Mouse (Mus musculus) heart, embryonic 14.5 days (tissue): ENCODE measurements around the gene Dzip3. TPM values are rescaled to one million over a fixed set of nuclear protein-coding genes. Genes with fewer than 3 reads are reported as not detected.

Experiments
- ATAC-seq: fragments of 200-750 bp; cut with Nextera tagmentation; 2 replicates; pipeline ENCODE4 v1.8.0; 2017; ENCODE audit warnings: low read depth, moderate TSS enrichment; ENCODE audit not compliant: insufficient number of reproducible peaks, insufficient read depth, low FRiP score
- H3K27ac ChIP-seq, 2 experiments: fragments of 200-500 bp in 1 of 2; fragments of 300-500 bp in 1 of 2; sonication (generic) in 1 of 2; replicated peaks in 1 of 2; 2 replicates each; pipeline ENCODE4 v1.5.1; 2012 to 2014; ENCODE audit warnings: low read depth in 2 of 2, low read length in 2 of 2, control low read depth in 1 of 2, mild to moderate bottlenecking in 1 of 2, mixed read lengths in 1 of 2; ENCODE audit not compliant: control insufficient read depth in 1 of 2, insufficient read depth in 1 of 2
- H3K27me3 ChIP-seq: fragments of 300-500 bp; sonication (generic); 2 replicates; pipeline ENCODE4 v1.6.1; 2014; ENCODE audit warnings: mild to moderate bottlenecking, low read length, control low read depth; ENCODE audit not compliant: control insufficient read depth, insufficient read depth
- H3K36me3 ChIP-seq: fragments of 300-500 bp; sonication (generic); 2 replicates; pipeline ENCODE4 v1.6.1; 2014; ENCODE audit warnings: mild to moderate bottlenecking, control low read depth, low read length, mixed read lengths; ENCODE audit not compliant: control insufficient read depth, insufficient read depth
- H3K4me1 ChIP-seq, 2 experiments: fragments of 200-500 bp in 1 of 2; fragments of 300-500 bp in 1 of 2; sonication (generic) in 1 of 2; 2 replicates each; pipeline ENCODE4 v1.6.1; 2012 to 2014; ENCODE audit warnings: low read length in 2 of 2, control low read depth in 1 of 2, mixed read lengths in 1 of 2; ENCODE audit not compliant: control insufficient read depth in 2 of 2, insufficient read depth in 2 of 2
- H3K4me2 ChIP-seq: fragments of 300-500 bp; sonication (generic); 2 replicates; pipeline ENCODE4 v1.6.1; 2014; ENCODE audit warnings: mild to moderate bottlenecking, low read length
- H3K4me3 ChIP-seq, 2 experiments: fragments of 200-500 bp in 1 of 2; fragments of 300-500 bp in 1 of 2; sonication (generic) in 1 of 2; 2 replicates each; pipeline ENCODE4 v1.5.1; 2012 to 2014; ENCODE audit warnings: low read length in 2 of 2, mild to moderate bottlenecking in 2 of 2, control low read depth in 1 of 2, low read depth in 1 of 2, moderate library complexity in 1 of 2; ENCODE audit not compliant: control insufficient read depth in 1 of 2, insufficient read depth in 1 of 2
- H3K9ac ChIP-seq: fragments of 300-500 bp; sonication (generic); 2 replicates; pipeline ENCODE4 v1.6.1; 2014; ENCODE audit warnings: mild to moderate bottlenecking, low read length
- H3K9me3 ChIP-seq: fragments of 300-500 bp; sonication (generic); 2 replicates; pipeline ENCODE4 v1.6.1; 2016; ENCODE audit warnings: low read length, control low read depth; ENCODE audit not compliant: control insufficient read depth
- WGBS: fragments of 180-500 bp; shearing (Covaris S2); extraction: QIAGEN DNeasy Blood & Tissue Kit; methylation state at CpG from one replicate; pipeline ENCODE4 v1.1.7; 2014; 5-methylcytosine and 5-hydroxymethylcytosine counted together
- polyA plus RNA-seq: library from polyadenylated mRNA; unstranded; fragments of >200 nt; fragmentation: Nextera tagmentation; extraction: Ambion mirVana; gene quantifications from 2 replicates; pipeline ENCODE4 v1.2.1, GENCODE M21; 2014

Gene Dzip3
- polyA plus RNA-seq: 20.0 and 22.5 TPM in 2 replicates

GRCm38 (mm10) chr16:48993559-48994342, at the start of gene Dzip3, which contains the start of gene Cip2a:
TSS of gene Dzip3 (minus strand) at chr16:48994165.
TSS of gene Cip2a (plus strand) at chr16:48994185.
- peak within 1 kb of the TSS; percentile 78 for H3K4me2 ChIP-seq
- H3K4me1 ChIP-seq: peaks cover 2 to 16% of the 10 kb centered on the region in 2 experiments; a peak in 2 of 4 replicates
- no peaks in the 10 kb centered on the region for H3K27me3 ChIP-seq
- H3K36me3 ChIP-seq: peaks cover 10% of the 10 kb centered on the region
- WGBS: under 1% methylated on average over 74 of the region's 74 CpGs
- ATAC-seq: peak; percentile 98
- peak within 1 kb of the TSS; percentile 89 to 99 for H3K4me3 ChIP-seq
- peak within 1 kb of the TSS; percentile 99 for H3K9ac ChIP-seq
- H3K9me3 ChIP-seq: no peaks in the 10 kb centered on the region
- peak within 1 kb of the TSS; percentile 95 to 96 for H3K27ac ChIP-seq

- Histone ChIP-seq H3K4me2 (no peak overlapping the region), H3K9me3 (no peaks in the 10 kb centered on the region), H3K4me3 (no peak overlapping the region), H3K36me3 (no peaks in the 10 kb centered on the region), H3K4me1 (no peaks in the 10 kb centered on the region), H3K27me3 (no peaks in the 10 kb centered on the region), H3K9ac (no peak overlapping the region), H3K27ac (no peak overlapping the region)
- WGBS: 72% methylated on average over 3 of the region's 3 CpGs
- ATAC-seq: no peak
Measured at GRCm38 (mm10) chr16:49040554-49041221, 46.7 kb upstream of the Dzip3 start.

GRCm38 (mm10) chr16:49037771-49038170, 43.8 kb upstream of the Dzip3 start:
- H3K9me3 ChIP-seq: no peaks in the 10 kb centered on the region
- no peaks in the 10 kb centered on the region for H3K36me3 ChIP-seq
- H3K4me1 ChIP-seq: no peaks in the 10 kb centered on the region
- H3K27ac ChIP-seq: no peak overlapping the region
- H3K4me2 ChIP-seq: no peak overlapping the region
- no peak overlapping the region for H3K9ac ChIP-seq
- no peaks in the 10 kb centered on the region for H3K27me3 ChIP-seq
- no peak overlapping the region for H3K4me3 ChIP-seq
- 52% methylated on average over 4 of the region's 4 CpGs for WGBS
- ATAC-seq: no peak

GRCm38 (mm10) chr16:49035852-49036251, 41.9 kb upstream of the Dzip3 start:
- Histone ChIP-seq H3K4me3 (no peak overlapping the region), H3K27me3 (no peaks in the 10 kb centered on the region), H3K9ac (no peak overlapping the region), H3K9me3 (no peaks in the 10 kb centered on the region), H3K36me3 (no peaks in the 10 kb centered on the region), H3K27ac (no peak overlapping the region), H3K4me1 (no peaks in the 10 kb centered on the region), H3K4me2 (no peak overlapping the region)
- WGBS: 63% methylated on average over 4 of the region's 4 CpGs
- no peak for ATAC-seq

GRCm38 (mm10) chr16:49016620-49017332, 22.8 kb upstream of the Dzip3 start:
- H3K4me2 ChIP-seq: no peak overlapping the region
- H3K4me1 ChIP-seq: no peaks in the 10 kb centered on the region
- WGBS: 84% methylated on average over 5 of the region's 5 CpGs
- no peaks in the 10 kb centered on the region for H3K9me3 ChIP-seq
- no peak overlapping the region for H3K4me3 ChIP-seq
- H3K27me3 ChIP-seq: no peaks in the 10 kb centered on the region
- ATAC-seq: no peak
- no peak overlapping the region for H3K27ac ChIP-seq
- H3K9ac ChIP-seq: no peak overlapping the region
- peaks cover 59% of the 10 kb centered on the region for H3K36me3 ChIP-seq

- Histone ChIP-seq H3K4me2 (no peak overlapping the region), H3K9ac (no peak overlapping the region), H3K36me3 (peaks cover 84% of the 10 kb centered on the region), H3K27me3 (no peaks in the 10 kb centered on the region), H3K4me1 (no peaks in the 10 kb centered on the region), H3K27ac (no peak overlapping the region), H3K9me3 (no peaks in the 10 kb centered on the region), H3K4me3 (no peak overlapping the region)
- ATAC-seq: no peak
- WGBS: 93% methylated on average over 5 of the region's 5 CpGs
Measured at GRCm38 (mm10) chr16:49004151-49004550, 10.2 kb upstream of the Dzip3 start.

GRCm38 (mm10) chr16:48994343-48994693, 353 bp upstream of the Dzip3 start:
- H3K27me3 ChIP-seq: no peaks in the 10 kb centered on the region
- peaks cover 16% of the 10 kb centered on the region for H3K36me3 ChIP-seq
- peaks cover 2 to 16% of the 10 kb centered on the region in 2 experiments; a peak in 2 of 4 replicates for H3K4me1 ChIP-seq
- peak overlapping the region; percentile 78 for H3K4me2 ChIP-seq
- H3K27ac ChIP-seq: peak overlapping the region; percentile 15 to 55; a peak in 2 of 4 replicates
- ATAC-seq: peak; percentile 19; the same call in 1 of the 2 replicates
- no peaks in the 10 kb centered on the region for H3K9me3 ChIP-seq
- H3K4me3 ChIP-seq: peak overlapping the region; percentile 89 to 99
- WGBS: under 1% methylated on average over 18 of the region's 18 CpGs
- peak overlapping the region; percentile 99 for H3K9ac ChIP-seq
